Mouse (Mus musculus) CD4-positive naive resting alpha-beta T cell, adult 76 days (primary cell): ENCODE results near the gene Cstf2t. TPM values are rescaled to one million over a fixed set of nuclear protein-coding genes. Genes with fewer than 3 reads are reported as not detected.

ENCODE experiments used
- total RNA-seq: library from RNA; stranded (reverse); gene quantifications from one replicate; pipeline ENCODE4 v1.2.4, GENCODE M21; 2023

The Cstf2t gene
- total RNA-seq = 40.0 TPM

DNA sequence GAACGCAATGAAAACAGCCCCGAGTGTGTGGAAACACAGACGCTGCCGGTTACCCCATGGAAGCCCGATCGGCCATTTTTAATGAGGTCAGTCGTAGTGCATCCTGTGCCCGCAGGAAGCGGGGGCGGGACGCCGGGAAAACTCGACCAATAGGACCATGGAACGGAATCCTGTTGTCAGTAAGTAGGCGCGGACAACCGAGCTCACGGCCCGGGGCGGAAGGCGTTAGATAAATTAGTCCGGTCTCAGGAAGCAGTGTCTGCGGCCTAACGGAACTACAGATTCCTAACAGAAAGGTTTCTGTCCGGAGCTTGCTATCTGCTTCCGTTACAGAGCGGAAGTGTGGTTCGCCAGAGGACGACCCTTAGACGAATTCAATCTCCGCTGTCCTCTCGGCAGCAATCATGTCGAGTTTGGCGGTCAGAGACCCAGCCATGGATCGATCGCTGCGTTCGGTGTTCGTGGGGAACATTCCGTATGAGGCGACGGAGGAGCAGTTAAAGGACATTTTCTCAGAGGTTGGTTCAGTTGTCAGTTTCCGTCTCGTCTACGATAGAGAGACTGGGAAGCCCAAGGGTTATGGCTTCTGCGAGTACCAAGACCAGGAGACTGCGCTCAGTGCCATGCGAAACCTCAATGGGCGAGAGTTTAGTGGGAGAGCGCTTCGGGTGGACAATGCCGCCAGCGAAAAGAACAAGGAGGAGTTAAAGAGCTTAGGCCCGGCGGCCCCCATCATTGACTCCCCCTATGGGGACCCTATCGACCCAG lies at the start of gene Cstf2t:
Gene Cstf2t (plus strand): TSS at position 176 of the 768 bp plus-strand sequence.

